Mouse (Mus musculus) megakaryocyte-erythroid progenitor cell, adult 5 weeks (primary cell): ENCODE results near the gene Olfr748. TPM values are rescaled to one million over a fixed set of nuclear protein-coding genes. Genes with fewer than 3 reads are reported as not detected.

Experiments
- polyA plus RNA-seq: library from polyadenylated mRNA; stranded (reverse); fragments of >175 nt; gene quantifications from 2 replicates; pipeline ENCODE4 v1.2.3, GENCODE M21; 2012

Gene Olfr748
- not detected in 2 replicates for polyA plus RNA-seq

GRCm38 (mm10) chr14:50707073-50707472 is at the start of gene Olfr748:
Olfr748 (plus strand) TSS chr14:50707373.

GRCm38 (mm10) chr14:50693106-50693505 is 14.1 kb upstream of the Olfr748 start, which contains the start of gene Olfr747:
Olfr747 (minus strand) TSS chr14:50693206.

GRCm38 (mm10) chr14:50744994-50745393 is 37.8 kb downstream of the Olfr748 start, which contains the start of gene Olfr749:
Olfr749 (minus strand) TSS chr14:50745094.

Other genes starting within 250 kb of the Olfr748 start
- gene Olfr741, start 234.6 kb upstream of the Olfr748 start, polyA plus RNA-seq, result not detected in 2 replicates
- not detected in 2 replicates for gene Olfr742, start 203.8 kb upstream of the Olfr748 start, polyA plus RNA-seq
- gene Olfr743, start 185.5 kb upstream of the Olfr748 start, polyA plus RNA-seq, result not detected in 2 replicates
- gene Olfr744, start 92.5 kb upstream of the Olfr748 start, polyA plus RNA-seq, result not detected in 2 replicates
- gene Olfr745, start 68.0 kb upstream of the Olfr748 start, polyA plus RNA-seq, result not detected in 2 replicates
- not detected in 2 replicates for gene Olfr746, start 60.3 kb upstream of the Olfr748 start, polyA plus RNA-seq
- not detected in 2 replicates for gene Olfr747, start 14.2 kb upstream of the Olfr748 start, polyA plus RNA-seq
- not detected in 2 replicates for gene Olfr749, start 37.7 kb downstream of the Olfr748 start, polyA plus RNA-seq
- 16.2 and 18.6 TPM in 2 replicates for gene Ttc5, start 78.1 kb downstream of the Olfr748 start, polyA plus RNA-seq
- not detected in 2 replicates for gene Ccnb1ip1, start 100.4 kb downstream of the Olfr748 start, polyA plus RNA-seq
- 5.3 and 6.5 TPM in 2 replicates for gene Parp2, start 100.5 kb downstream of the Olfr748 start, polyA plus RNA-seq
- gene Tep1, start 163.2 kb downstream of the Olfr748 start, polyA plus RNA-seq, result 4.2 and 6.3 TPM in 2 replicates
- 0.05 and 0.17 TPM in 2 replicates for gene Klhl33, start 190.1 kb downstream of the Olfr748 start, polyA plus RNA-seq
- 62.9 and 65.3 TPM in 2 replicates for gene Osgep, start 217.5 kb downstream of the Olfr748 start, polyA plus RNA-seq
- gene Apex1, start 217.6 kb downstream of the Olfr748 start, polyA plus RNA-seq, result 152 and 183 TPM in 2 replicates
- gene Pip4p1, start 223.5 kb downstream of the Olfr748 start, polyA plus RNA-seq, result 97.7 and 140 TPM in 2 replicates
- 4.1 and 6.2 TPM in 2 replicates for gene Pnp, start 223.7 kb downstream of the Olfr748 start, polyA plus RNA-seq
- 3.0 and 6.9 TPM in 2 replicates for gene Gm49342, start 237.1 kb downstream of the Olfr748 start, polyA plus RNA-seq
- 0.09 and 0.71 TPM in 2 replicates for gene Pnp2, start 248.6 kb downstream of the Olfr748 start, polyA plus RNA-seq